Mouse (Mus musculus) gastrocnemius, adult 8-10 months (tissue): ENCODE measurements around the gene Gsx1. TPM values are rescaled to one million over a fixed set of nuclear protein-coding genes. Genes with fewer than 3 reads are reported as not detected.

ENCODE experiments used
- DNase-seq, 2 experiments: peaks; one replicate each; pipeline ENCODE4 v3.0.0; 2022; ENCODE audit warnings: low spot score in 2 of 2
- total RNA-seq, 4 experiments: library from RNA; stranded (reverse); gene quantifications; 2 replicates each; pipeline ENCODE4 v1.2.4; 2022

Gsx1 gene
- total RNA-seq = not detected

DNA sequence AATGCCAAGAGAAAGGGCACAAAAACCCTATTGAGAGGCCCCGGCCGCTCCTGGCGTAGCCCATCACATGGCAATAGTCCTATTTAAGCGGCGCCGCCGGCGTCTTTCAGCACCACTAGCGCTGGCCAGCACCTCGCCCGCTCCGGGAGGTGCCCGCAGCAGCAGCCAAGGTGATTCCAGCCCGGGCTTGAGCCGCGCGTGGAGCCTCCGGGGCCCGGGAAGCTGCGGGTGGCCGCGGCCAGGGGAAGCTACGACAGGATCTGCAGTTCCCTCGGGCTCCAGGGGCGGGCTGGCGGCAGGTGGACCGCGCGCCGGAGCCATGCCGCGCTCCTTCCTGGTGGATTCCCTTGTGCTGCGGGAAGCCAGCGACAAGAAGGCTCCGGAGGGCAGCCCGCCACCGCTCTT, at the start of gene Gsx1:
TSS of gene Gsx1 (plus strand) at position 126 of the 405 bp plus-strand sequence.
- peak in 1 of 2 experiments; percentile 29 for DNase-seq

DNA sequence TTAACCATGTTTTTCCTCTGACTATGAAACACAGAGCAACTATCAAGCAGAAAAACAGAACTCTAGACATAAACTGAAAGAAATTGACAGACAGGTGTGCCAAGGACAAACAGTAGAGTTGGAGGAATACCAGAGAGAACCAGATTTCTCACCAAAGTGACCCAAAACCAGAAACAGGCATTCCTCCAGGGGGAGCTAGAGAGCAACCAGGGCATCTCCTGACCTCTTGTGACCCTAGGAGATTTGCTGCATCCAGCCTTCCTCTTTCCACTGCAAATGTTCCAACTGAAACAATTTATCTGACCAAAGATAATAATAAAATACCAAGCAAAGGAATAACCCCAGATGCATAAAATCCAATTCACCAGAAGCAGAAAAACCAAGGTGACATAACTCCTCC, 41.2 kb upstream of the Gsx1 start:
- DNase-seq = no peak

DNA sequence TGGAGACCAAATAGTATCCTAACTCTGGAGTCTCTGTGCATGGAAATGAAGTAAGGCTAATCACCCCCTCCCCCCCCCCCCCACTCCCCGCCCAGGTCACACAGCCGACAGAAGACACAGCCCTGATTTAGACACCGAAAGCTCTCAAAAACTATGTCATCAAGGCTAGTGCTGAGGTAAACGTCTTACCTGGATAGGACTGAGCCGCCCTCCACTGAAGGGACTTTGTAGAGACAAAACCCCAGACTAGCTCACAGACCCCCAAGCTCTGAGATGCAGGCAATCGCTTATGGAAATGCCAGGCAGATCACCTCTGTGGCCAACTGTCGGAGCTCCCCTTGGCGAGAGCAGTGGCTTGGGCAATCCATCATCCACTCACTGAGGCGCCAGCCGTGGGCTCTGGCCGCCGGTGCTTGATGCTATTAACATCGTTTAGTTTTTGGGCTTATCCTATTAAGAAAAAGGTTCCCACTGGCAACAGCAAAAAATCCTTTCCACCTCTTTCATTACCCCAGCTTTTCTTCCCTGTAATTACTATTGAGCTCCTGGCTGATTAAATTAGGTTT, 33.6 kb upstream of the Gsx1 start:
- no peak for DNase-seq

DNA sequence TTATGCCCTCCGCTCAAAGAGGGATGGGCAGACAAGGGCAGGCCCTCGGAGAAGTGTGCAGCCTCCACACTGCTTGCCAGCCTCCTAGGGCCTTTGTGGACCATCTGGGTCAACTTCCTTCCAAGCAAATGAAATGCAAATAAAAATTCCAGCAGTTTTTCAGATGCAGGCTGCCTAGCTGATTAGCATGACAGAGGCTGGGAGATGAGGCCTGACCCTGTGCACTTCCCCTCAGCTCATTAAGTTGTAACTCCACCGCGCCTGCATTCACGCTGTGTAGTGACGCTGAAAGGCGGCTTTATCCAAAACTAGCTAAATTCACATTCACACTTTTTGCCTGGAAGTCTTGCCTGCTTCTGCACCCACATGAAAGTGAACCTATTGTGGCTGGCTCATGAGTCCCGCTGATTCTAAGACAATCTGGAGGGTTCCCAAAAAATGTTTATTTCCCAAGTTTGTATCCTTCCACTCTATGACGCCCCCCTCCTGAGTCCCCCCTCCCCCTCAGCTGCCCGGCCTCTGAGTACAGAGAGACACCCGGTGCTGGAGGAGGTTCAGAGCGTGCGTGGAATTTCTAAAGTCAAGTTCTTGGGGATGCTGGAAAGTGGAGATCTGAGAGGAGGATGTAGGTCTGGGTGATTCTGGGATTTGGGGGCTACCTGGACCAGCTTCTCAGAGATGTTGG, 32.9 kb upstream of the Gsx1 start:
- DNase-seq = no peak

DNA sequence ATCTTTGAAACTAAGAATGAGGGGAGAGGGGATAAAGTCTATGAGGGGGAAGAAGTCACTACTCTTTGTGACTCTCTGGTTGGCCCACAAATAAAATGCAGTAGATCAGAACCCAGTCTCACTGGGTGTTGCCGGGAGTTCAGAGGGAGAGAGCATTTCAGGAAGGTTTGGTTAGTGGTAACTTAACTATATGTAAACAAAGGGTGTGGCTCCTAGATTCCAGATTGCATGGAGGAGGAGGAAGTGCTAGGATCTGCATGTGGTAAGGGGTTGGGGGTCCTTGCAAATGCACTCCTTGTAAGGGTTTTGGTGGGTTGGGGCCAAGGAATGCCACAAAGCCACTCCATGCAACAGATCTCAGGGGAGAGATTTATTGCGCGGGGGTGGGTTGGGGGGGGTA, 32.1 kb upstream of the Gsx1 start:
- no peak for DNase-seq

DNA sequence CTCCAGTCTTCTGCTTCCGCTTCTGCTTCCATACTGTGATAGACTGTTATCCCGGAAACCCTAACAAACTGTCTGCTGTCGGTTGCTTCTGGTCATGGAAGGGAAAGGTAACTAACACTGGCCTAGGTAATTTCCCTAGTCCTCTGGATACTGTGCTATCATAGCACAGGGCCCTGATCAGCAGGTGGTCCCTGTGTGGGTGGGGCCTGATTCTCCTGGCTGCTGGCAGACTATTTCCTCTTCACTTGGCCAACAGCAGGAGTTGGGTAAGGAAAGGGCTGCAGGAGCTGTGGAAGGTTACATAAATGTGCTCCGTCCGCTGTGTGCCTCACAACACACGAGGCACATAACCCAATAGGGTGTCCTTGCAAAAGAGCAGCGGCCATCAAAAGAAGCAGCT, 31.1 kb upstream of the Gsx1 start:
- DNase-seq = no peak

DNA sequence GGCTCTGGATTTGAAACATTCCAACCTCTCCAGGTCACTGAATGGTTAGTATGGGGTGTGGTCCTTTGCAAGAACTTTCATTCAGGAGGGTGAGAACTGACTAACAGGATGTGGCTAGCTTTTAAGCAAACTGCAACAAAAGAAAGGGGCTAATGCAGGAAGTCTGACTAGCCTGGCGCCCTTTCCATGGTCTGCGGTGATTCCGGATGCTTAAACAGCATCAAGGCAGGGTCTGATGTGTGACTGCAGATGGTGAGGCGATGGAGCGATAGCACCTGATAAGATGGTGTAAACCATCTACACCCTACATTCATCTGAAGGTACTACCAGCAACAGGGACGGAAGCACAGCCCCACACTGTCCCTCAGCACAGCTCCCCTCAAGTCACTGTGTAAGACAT, 29.2 kb upstream of the Gsx1 start:
- DNase-seq = no peak

DNA sequence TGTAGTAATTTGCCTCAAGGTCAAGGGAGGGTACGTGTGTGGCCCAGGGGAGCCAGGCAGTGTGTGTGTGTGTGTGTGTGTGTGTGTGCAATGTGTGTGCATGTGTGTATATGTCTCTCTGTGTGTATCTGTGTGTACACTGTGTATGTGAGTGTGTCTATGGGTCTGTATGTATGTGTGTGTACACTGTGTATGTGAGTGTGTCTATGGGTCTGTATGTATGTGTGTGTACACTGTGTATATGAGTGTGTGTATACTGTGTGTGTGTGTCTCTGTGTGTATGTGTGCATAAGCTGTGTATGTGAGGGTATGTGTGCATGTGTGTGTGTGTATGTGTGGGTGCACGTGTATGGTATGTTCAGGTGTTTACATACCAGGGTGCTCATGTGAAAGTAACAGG, 28.7 kb upstream of the Gsx1 start:
- no peak for DNase-seq

DNA sequence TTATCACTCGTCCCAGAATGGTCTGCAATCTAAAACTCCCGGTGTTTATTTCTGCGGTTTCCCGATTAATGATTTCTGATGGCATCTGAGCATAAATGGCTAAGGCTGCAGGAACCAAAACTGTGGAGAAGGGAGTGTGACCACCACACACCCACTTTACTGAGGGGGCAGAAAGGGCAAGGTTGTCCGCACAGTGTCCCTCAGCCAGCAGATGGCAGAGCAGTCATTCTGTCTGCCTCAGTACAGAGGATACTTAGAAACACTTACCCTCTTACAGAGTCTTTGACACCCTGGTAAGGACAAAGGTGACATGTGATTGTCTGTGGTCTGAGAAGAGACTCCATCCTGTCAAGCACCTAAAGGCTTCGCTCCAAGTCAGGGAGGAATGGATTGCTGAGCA, 23.4 kb upstream of the Gsx1 start:
- no peak for DNase-seq

DNA sequence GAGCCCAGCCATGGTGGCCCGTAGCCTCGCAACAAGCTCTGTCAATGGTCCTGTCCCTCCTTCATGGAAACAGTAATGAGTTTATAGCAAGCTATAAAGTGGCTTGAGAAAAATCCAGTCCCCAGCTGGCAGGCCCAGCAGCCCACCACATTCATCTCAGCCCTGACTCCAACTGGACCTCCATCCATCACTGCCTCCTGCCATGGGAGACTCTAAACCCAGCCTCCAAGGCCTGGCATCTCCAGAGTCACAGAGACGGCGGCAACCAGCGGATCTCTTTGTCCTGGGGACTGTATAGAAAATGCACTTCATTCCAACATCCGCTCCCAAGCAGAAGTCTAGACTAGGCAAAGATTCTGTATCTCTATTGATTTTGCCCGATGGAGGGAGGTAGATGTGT, 18.4 kb upstream of the Gsx1 start:
- no peak for DNase-seq

DNA sequence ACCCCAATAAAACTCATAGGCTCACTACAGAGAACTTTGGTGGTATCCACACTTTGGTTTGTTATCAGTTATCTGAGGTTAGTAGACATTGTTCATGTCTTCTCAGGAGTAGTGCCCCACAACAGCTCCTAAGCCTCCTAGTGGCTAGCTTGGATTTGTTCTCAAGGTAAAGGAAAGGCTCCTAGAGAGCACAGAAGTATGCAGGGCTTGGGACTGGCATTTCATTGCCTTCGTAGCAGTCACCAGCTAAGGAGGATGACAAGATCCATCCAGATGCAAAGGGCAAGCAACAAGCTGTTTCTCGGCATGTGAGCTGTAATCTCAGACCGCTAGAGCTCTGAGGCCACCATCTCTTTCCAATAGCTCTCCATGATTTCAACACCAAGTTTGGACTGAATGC, 14.4 kb upstream of the Gsx1 start:
- DNase-seq = no peak

DNA sequence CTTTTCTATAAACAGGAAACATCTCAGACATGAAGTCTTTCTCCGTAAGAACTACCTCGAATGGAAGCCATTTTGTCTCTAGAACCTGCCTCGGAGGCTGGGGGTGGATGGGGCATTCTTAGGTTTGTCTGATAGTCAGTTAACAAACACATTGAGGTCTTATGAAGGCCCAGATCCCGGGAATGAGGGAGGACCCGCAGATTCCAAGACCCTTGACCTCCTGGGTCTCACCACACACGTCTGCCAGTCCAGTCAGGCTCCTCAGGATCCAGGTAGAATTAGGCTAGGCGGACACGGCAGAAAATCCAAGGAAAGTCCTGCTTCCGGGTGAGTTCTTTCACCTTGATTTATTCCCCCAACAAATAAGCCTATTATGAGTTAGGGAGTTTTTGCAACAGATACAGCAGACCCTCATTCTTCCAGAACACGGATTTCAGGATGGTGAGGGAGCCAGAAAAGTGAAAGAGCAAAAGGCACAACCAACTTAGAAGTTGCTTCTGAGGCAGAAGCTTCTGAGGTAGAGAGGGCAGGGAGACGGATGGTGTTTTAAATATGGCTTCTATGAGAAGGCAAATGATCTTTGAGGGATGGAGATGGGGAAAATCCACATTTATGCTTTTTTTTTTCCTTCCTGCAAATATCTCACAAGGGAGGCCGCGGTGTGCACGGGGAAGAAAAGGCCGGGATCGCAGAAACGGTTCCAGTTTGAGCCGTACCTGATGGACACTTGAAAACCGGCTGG, 3.2 kb upstream of the Gsx1 start:
- no peak for DNase-seq

DNA sequence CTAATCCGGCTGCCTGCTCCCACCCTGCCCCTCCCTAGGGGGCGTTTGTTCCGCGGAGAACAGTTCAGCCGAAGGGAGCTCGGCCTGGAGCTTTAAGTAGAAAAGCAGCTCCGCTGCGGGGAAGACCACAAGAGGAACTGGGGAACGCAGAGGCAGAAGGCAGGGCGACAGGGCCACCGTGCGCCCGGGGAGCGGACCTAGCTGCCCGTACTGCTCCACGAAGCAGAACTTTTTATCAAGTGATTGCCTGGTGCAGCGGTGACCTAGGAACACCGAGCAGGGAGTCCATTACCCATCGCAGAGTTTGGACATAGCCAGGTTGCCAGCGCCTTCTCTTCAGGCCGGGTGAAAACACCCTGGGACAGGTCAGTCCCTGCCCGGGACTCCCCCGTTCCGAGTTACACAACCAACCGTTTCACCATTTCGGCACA, 2.5 kb upstream of the Gsx1 start:
- DNase-seq = no peak

DNA sequence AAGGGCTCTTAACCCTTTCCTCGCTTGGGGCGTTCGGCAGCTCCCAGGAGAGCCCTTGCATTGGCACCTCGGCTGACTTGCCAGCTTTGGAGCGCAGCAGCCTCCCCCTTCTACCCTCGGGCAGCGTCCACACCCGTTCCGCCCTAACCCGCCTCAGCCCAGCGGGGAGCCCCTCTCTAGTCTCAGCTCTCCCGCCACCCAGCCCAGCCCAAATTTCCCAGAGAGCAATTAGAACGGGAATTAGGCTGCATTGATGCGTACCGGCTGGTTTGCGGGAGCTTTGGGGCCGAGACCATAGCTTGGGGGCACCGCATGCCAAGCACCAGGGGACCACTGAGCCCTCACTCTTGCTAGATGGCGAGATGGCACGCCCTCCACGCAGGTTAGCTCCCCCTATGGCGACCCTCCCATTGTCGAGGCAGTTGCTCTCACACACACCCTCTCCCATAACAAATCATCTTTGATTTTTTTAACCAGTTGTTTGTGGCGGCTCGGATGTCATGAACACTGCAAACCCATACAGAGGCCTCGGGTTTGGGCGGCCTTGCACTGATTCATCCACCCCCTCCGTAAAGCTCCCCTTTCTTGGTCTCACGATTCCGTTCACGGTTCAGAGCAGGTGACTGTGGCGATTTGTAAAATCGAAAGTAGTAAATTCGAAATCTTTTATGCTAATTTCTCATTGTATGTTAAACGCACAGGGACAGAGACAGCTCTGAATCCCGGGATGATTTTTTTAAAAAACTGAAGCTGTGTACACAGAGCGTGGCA, 1.5 kb upstream of the Gsx1 start:
- no peak for DNase-seq

DNA sequence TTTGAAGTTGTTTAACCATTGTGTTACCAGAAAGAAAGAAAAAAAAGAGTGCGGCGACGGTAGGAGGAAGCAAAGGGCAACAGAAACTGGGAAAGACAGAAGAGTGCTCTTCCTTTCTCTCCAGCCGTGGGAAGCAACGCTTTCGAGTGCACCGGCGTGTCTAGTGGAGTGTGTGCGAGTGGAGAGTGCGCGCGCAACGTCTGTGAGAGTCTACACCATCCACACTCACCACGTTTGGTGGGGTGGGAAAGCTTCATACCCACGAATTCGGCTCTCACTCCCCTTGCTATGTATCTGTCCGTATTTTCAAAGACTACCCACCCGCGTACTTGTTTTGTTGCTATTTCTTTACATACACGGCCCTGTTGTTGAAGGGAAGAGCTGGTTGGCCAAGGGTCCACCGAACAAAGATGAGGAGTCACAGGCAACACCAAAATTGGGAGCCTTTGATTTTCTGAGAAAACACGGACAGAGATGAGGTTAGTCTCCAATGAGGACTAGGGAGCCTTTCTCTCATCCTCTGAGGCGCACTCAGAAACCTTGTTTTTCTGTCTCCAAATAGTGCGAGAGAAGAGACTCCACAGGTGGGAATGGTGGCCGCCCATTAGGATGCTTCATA, 835 bp upstream of the Gsx1 start:
- DNase-seq = no peak

DNA sequence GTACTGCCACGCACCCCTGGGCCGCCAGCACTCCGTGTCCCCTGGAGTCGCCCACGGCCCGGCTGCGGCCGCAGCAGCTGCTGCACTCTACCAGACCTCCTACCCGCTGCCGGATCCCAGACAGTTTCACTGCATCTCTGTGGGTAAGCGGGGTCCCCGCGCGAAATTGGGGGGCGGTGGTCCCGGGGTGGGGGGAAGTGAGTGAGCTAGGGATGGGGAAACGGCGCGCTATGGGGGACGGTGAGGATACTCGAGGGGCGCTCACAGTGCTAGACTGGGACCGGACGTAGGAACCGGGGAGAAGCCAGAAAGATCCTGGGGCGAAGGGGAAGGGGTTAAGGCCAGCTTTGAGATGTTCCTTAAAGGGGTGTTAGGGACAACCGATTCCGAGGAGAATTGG, 660 bp downstream of the Gsx1 start:
- DNase-seq = no peak

DNA sequence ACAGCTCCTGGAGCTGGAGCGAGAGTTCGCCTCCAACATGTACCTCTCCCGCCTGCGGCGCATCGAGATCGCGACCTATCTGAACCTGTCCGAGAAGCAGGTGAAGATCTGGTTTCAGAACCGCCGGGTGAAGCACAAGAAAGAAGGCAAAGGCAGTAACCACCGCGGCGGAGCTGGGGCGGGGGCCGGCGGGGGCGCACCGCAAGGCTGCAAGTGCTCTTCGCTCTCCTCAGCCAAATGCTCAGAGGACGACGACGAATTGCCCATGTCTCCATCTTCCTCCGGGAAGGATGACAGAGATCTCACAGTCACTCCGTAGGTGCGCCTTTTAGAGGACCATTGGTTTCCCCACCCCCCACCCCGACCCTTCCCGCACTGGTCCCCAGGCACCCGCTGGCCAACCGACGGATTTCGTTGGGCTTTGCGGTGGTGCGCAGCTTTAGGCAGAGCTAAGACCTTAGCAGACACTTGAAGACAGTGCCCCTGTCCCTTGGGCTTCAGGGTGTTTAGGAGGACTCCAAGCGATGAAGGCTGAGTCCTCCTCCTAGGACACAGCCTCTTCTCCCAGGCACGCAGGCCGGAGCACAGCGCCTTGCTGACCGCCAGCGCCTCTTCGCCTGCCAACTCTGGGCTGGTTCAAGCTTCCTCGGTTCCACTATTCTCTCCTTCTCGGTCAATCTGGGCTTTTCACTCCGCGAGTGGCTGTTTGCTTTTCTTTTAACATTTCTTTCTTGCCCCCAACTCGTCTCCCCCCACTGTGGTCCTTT, 1.5 kb downstream of the Gsx1 start:
- DNase-seq = no peak

DNA sequence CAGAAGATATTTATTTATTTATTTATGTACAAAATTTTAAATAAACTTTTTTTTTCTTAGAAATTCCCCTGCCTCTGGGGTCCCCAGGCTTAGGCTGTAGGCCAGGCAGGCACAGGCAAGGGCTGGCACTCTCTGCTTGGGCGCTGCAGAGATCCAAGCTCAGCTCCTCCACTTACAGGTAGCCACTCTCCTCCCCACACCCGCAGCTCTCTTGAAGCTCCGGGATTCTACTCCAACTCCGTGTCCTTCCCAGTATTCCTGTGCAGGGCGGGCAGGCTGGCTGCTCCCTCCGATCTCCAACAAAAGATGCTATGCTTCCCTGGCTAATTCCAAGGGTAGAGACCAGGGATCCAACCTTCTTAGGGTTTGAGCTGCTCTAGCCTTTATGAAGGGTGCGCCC, 2.4 kb downstream of the Gsx1 start:
- no peak for DNase-seq

DNA sequence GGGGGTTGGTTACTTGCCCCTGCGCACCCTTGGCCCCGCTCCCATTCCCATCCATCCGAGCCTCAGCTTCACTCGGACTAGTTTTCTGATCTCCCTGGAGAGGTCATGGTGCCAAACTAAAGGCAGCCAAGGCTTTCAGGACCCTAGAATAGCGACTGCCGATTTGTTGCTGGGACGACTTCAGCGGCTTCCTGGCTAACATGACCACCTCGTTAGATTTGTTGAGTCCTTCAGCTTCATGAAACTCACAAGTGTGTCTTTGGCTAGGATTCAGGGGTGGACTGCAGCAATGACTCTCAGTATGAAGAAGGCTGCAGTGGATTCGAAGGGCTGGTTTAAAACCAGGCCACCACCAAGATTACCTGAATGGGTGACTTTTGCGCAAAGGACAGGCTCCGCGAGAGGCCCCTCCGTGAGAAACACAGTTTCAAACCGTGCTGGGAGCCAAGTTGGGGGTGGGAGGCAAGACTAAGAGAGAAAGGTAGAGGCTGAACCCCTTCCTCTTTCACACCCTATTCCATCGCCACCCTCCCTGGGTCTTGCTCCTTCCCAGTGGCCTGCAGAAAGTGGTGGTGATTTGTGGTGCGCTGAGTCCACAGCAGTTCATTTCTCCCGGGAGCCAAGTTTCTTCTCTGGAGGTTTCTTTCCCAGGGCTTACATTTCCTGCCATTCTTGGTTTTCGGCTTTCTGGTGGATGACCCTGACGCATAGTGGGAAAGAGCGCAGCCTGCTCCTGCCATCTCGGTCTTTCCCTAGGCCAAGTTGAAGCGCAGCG, 3.5 kb downstream of the Gsx1 start:
- no peak for DNase-seq

DNA sequence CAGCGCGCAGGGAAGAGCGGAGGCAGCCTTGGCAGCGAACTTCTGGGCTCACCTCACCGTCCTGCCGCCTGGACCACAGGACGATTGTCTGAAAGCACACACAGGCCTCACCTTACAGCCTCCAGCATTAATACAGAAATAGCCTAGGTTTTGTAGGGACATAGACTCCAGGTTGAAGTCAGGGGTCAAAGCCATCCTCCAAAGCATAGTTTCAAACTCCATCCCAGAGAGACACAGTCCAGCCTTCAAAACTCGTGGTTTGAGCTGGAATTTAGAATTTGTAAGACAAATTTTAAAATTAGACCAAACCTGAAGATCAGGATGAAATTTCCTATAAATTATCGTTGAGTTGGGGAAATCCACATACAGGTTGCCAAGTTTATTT, 4.1 kb downstream of the Gsx1 start:
- no peak for DNase-seq
